Mouse (Mus musculus): ENCODE measurements around the gene Ptprt. TPM values are rescaled to one million over a fixed set of nuclear protein-coding genes. Genes with fewer than 3 reads are reported as not detected.

Gene Ptprt
- polyA plus RNA-seq, 1 experiment from 2014 or later: 3.4 TPM

DNA sequence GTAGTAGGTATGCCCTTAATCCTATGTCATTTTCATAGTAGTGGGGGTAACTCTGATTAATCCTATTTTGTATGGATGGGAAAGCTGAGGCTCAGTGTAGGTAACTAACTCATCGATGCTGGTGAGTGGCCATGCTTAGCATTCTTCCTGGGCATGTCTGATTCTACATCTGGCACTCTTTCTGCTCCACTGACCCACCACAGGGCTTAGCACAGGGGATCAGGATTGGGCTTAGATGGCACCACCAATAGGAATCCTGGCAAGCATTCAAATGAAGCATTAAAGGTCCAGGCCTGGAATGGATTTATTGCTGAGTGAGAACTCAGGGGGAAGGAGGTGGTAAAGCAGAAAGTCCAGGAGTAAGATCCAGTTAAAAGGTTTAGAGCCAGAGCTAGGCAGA, 1179.2 kb downstream of the Ptprt start:
- Histone ChIP-seq H3K4me2 (no peak overlapping the region), H3K36me3 (ENCODE audit: insufficient read depth) (no peaks in the 10 kb centered on the region), H3K4me1 (ENCODE audit: insufficient read depth) (no peaks in the 10 kb centered on the region), H3K9me3 (ENCODE audit: low read depth, low read length) (no peaks in the 10 kb centered on the region), H3K27me3 (ENCODE audit: insufficient read depth, low read length) (no peaks in the 10 kb centered on the region), H3K4me3 (ENCODE audit: low read depth, low read length) (no peak overlapping the region), H3K27ac (ENCODE audit: low read depth) (no peak overlapping the region), H3K9ac (no peak overlapping the region)
- WGBS: 54% methylated on average over 1 of the region's 1 CpGs
- TF ChIP-seq CTCF (IDR thresholded peaks at IDR 0.05; ENCODE audit: low read depth): no peak
- DNase-seq (no peak), ATAC-seq (ENCODE audit: insufficient read depth) (no peak)

GRCm38 (mm10) chr2:161480445-161480844, 1180.5 kb downstream of the Ptprt start:
- TF ChIP-seq CTCF (IDR thresholded peaks at IDR 0.05; ENCODE audit: low read depth): no peak
- H3K4me3 ChIP-seq (ENCODE audit: low read depth, low read length): no peak overlapping the region
- H3K36me3 ChIP-seq (ENCODE audit: insufficient read depth): no peaks in the 10 kb centered on the region
- H3K27ac ChIP-seq (ENCODE audit: low read depth): no peak overlapping the region
- H3K9me3 ChIP-seq (ENCODE audit: low read depth, low read length): no peaks in the 10 kb centered on the region
- H3K27me3 ChIP-seq (ENCODE audit: insufficient read depth, low read length): no peaks in the 10 kb centered on the region
- no peak overlapping the region for H3K4me2 ChIP-seq
- H3K4me1 ChIP-seq (ENCODE audit: insufficient read depth): no peaks in the 10 kb centered on the region
- ATAC-seq (ENCODE audit: insufficient read depth): no peak
- DNase-seq: no peak
- no peak overlapping the region for H3K9ac ChIP-seq

All from lung, embryonic 14.5 days (tissue).